Mouse (Mus musculus): ENCODE results near the gene Zfp595.
"Not testable (repeated sequence)": the region's sequence is repeated elsewhere in the genome, so short reads cannot be mapped to it uniquely, and the experiment has no call there.

The Zfp595 gene

GRCm38 (mm10) chr13:67332019-67332724, at the start of gene Zfp595:
Gene Zfp595, minus strand, starts transcription at chr13:67332570.
- peak; percentile 85 for DNase-seq (ENCODE audit: low spot score)

DNA sequence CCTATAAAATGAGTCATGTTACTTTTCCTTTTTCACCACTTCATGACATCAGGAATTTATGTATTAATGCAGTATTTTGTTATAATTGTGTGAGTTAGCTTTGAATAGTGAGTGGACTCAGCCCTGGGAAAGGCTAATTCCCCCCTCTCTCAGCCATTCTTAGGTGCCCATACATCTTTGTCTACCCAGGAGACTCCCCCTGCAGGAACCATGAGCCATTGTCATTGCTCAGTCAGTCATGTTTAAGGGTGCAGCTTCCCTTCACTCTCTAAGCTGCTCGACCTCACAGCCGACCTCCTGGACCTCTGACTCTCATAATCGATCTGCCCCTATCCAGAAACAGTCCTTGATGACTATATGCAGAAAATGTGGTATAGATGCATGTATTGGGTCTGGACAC, 43.9 kb upstream of the Zfp595 start:
- DNase-seq (ENCODE audit: low spot score) = not testable (repeated sequence)

GRCm38 (mm10) chr13:67375050-67375911, 42.9 kb upstream of the Zfp595 start, which contains the start of the genes Gm28041 and Zfp456:
Gene Gm28041, minus strand, starts transcription at chr13:67375733.
Gene Zfp456, minus strand, starts transcription at chr13:67375810.
- DNase-seq (ENCODE audit: low spot score) = peak; percentile 83

DNA sequence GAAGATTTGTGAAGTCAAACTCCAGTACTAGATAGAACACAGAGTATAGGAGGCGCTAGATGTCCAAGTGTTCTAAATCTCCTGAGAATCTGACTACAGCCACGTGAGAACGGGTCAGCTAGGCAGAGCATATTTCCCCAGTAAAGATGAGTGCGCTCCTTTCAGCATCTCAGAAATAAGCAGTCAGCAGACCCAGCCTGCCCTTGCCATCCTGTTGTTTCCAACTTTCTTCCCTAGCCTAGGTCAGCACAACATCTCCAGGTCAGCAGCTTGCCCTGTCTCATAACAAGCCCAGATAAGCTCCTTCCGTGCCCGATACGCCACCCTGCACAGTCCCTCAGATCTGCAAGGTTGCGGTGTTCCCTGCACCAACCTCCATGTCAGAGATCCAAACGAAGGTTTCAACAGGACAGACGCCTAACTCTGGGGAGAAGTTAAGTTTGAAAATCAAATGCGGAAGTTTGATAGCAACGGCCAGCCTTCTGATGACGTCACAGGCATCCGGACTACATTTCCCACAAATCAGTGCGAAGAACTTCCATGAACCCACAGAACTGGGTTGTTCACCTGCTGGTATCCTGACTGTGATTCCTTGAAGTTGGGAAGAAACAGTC, 27.9 kb upstream of the Zfp595 start, which contains the start of the genes Gm28044 and Zfp953:
TSS of gene Gm28044 (minus strand) at position 406 of the 614 bp plus-strand sequence.
TSS of gene Zfp953 (minus strand) at position 475 of the 614 bp plus-strand sequence.
- peak; percentile 87 for DNase-seq (ENCODE audit: low spot score)

GRCm38 (mm10) chr13:67351854-67352253, 19.5 kb upstream of the Zfp595 start:
- no peak for DNase-seq (ENCODE audit: low spot score)

DNA sequence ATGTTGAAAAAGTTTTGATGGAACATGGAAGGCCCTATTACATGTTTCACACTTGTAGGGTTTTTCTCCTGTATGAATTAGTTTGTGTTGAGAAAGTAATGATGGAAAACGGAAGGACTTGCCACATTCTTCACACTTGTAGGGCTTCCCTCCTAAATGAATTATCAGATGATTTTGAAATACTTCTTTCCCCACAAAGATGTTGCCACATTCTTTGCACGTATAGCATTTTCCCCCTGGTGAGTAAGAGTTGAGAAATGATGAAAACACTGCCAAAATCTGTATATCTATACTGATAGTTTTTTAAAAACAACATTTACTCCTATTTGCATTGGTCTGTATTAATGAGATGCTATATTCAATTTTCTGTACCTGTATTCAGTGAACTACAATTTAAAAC, 11.1 kb upstream of the Zfp595 start:
- no peak for DNase-seq (ENCODE audit: low spot score)

GRCm38 (mm10) chr13:67332877-67333276, 507 bp upstream of the Zfp595 start:
- DNase-seq (ENCODE audit: low spot score) = no peak

DNA sequence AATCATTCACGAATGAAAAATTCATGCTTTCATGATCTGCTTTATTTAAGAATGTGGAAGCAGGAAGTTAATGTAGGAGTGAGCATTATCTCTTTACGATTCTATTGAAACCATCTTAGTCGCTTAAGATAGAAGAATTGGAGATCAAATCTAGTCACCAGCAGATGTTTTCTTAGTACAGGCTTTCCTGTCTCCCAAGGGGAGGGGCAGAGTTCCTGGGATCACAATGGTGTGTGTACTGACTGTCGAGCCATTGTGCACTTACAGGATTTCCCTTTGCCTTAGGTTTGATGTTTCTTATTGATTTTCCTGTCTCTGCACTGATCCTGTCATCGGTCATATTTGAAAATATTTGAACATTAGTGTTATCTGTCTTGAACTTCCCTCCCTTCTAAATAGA, 25.7 kb downstream of the Zfp595 start:
- DNase-seq (ENCODE audit: low spot score) = no peak

GRCm38 (mm10) chr13:67305822-67306672, 26.3 kb downstream of the Zfp595 start, which contains the start of gene Zfp457:
Gene Zfp457, minus strand, starts transcription at chr13:67306485.
- peak; percentile 86 for DNase-seq (ENCODE audit: low spot score)

- DNase-seq (ENCODE audit: low spot score) = peak; percentile 36
These were observed 54.1 kb downstream of the Zfp595 start, which contains the start of gene Zfp458 for GRCm38 (mm10) chr13:67278314-67278713. Gene Zfp458, minus strand, starts transcription at chr13:67278466.

GRCm38 (mm10) chr13:67269383-67270065, 62.8 kb downstream of the Zfp595 start:
- not testable (repeated sequence) for DNase-seq (ENCODE audit: low spot score)

DNA sequence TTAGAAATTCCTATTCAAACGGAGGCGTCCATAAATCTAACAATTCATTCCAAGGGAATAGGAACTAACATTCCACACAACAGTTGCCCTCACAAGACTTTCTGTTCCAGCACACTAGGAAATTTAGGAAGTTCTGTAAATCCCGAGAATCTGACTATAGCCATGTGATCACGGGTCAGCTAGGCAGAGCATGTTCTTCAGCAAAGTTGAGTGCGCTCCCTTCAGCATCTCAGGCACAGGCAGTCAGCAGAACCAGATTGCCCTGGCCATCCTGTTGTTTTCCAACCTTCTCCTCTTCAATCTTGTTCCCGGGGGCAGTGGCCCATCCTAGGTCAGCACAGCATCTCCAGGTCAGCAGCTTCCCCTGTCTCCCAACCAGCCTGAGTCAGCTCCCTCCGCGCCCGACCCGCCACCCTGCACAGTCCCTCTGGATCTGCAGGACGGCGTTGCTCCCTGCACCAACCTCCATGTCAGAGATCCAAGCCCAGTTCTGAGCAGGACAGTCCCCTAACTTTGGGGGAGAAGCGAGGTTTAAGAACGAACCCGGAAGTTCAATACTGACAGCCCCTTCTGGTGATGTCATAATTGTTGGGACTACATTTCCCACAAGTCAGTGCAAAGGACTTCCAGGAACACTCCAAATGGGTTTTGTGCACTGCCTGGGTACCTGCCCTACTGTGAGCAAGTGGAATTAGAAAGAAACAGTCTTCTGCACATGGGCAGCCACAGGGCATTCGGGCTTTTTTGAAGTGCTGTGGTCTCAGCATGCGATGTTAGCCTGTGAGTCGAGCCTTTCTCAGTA, 63.6 kb downstream of the Zfp595 start:
- DNase-seq (ENCODE audit: low spot score) = peak; percentile 82
